Mouse (Mus musculus) forebrain, embryonic 11.5 days (tissue): ENCODE measurements around the gene Dpy19l1. TPM values are rescaled to one million over a fixed set of nuclear protein-coding genes. Genes with fewer than 3 reads are reported as not detected.

Experiments used
- ATAC-seq: fragments of 200-750 bp; cut with Nextera tagmentation; replicated peaks from 2 replicates; pipeline ENCODE4 v1.8.0; 2017; ENCODE audit warnings: moderate TSS enrichment; ENCODE audit not compliant: low FRiP score
- DNase-seq: peaks from one replicate; pipeline ENCODE4 v3.0.0-alpha.2; 2017; ENCODE audit warnings: low spot score
- H3K27ac ChIP-seq: fragments of 300-500 bp; sonication (generic); 2 replicates; pipeline ENCODE4 v1.5.1; 2014; ENCODE audit warnings: low read depth, low read length
- H3K27me3 ChIP-seq: fragments of 300-500 bp; sonication (generic); 2 replicates; pipeline ENCODE4 v1.6.1; 2014; ENCODE audit warnings: mild to moderate bottlenecking, low read length, mixed read lengths; ENCODE audit not compliant: control insufficient read depth, insufficient read depth
- H3K36me3 ChIP-seq: fragments of 300-500 bp; sonication (generic); 2 replicates; pipeline ENCODE4 v1.6.1; 2014; ENCODE audit warnings: mild to moderate bottlenecking, low read length, moderate library complexity, mixed read lengths; ENCODE audit not compliant: control insufficient read depth, insufficient read depth
- H3K4me1 ChIP-seq: fragments of 300-500 bp; sonication (generic); replicated peaks from 2 replicates; pipeline ENCODE4 v1.6.1; 2014; ENCODE audit warnings: low read length, mixed read lengths; ENCODE audit not compliant: control insufficient read depth, insufficient read depth
- H3K4me2 ChIP-seq: fragments of 300-500 bp; sonication (generic); 2 replicates; pipeline ENCODE4 v1.6.1; 2014; ENCODE audit warnings: low read depth, mild to moderate bottlenecking, low read length, moderate library complexity, mixed read lengths; ENCODE audit not compliant: severe bottlenecking
- H3K4me3 ChIP-seq: fragments of 300-500 bp; sonication (generic); 2 replicates; pipeline ENCODE4 v1.5.1; 2014; ENCODE audit warnings: low read depth, low read length
- H3K9ac ChIP-seq: fragments of 300-500 bp; sonication (generic); 2 replicates; pipeline ENCODE4 v1.6.1; 2014; ENCODE audit warnings: low read length
- H3K9me3 ChIP-seq: fragments of 300-500 bp; sonication (generic); 2 replicates; pipeline ENCODE4 v1.6.1; 2016; ENCODE audit warnings: low read length, mixed read lengths; ENCODE audit not compliant: control insufficient read depth
- WGBS: fragments of 180-500 bp; shearing (Covaris S2); extraction: QIAGEN DNeasy Blood & Tissue Kit; methylation state at CpG from one replicate; pipeline ENCODE4 v1.1.7; 2014; 5-methylcytosine and 5-hydroxymethylcytosine counted together
- polyA plus RNA-seq: library from polyadenylated mRNA; unstranded; fragments of >200 nt; fragmentation: Nextera tagmentation; extraction: Ambion mirVana; gene quantifications from 2 replicates; pipeline ENCODE4 v1.2.1, GENCODE M21; 2014

Gene Dpy19l1
- polyA plus RNA-seq, 1 experiment from 2014 or later: 21.5 TPM

GRCm38 (mm10) chr9:24488425-24489104 lies 14.4 kb downstream of the Dpy19l1 start:
- DNase-seq: no peak
- Histone ChIP-seq H3K27ac (no peak overlapping the region), H3K27me3 (no peaks in the 10 kb centered on the region), H3K9ac (no peak overlapping the region), H3K9me3 (no peaks in the 10 kb centered on the region), H3K36me3 (no peaks in the 10 kb centered on the region), H3K4me3 (no peak overlapping the region), H3K4me2 (no peak overlapping the region), H3K4me1 (no peaks in the 10 kb centered on the region)
- no peak for ATAC-seq
- 90% methylated on average over 6 of the region's 6 CpGs for WGBS

GRCm38 (mm10) chr9:24482375-24482774 lies 20.6 kb downstream of the Dpy19l1 start:
- DNase-seq: no peak
- WGBS: 87% methylated on average over 5 of the region's 5 CpGs
- Histone ChIP-seq H3K27ac (no peak overlapping the region), H3K4me2 (no peak overlapping the region), H3K27me3 (no peaks in the 10 kb centered on the region), H3K9me3 (no peaks in the 10 kb centered on the region), H3K9ac (no peak overlapping the region), H3K4me1 (no peaks in the 10 kb centered on the region), H3K4me3 (no peak overlapping the region), H3K36me3 (no peaks in the 10 kb centered on the region)
- no peak for ATAC-seq

DNA sequence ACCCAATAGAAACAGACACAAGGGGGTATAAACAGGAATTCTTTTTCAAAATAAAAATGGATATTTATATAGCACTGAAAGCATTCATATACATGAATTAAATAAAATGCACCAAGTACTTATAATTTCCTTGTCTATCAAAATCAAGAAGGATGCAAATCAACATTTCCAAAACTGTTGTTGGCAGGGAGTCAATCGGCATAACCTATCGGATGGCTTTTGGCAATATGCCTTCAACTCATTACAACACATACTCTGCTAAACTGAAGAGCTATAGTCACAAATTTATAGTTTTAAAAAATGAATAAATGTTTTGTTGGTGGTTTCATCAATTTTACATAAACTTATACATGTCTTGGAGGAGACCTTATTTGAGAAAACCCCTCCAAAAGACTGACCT lies 25.7 kb downstream of the Dpy19l1 start:
- 97% methylated on average over 2 of the region's 2 CpGs for WGBS
- no peak overlapping the region for H3K4me3 ChIP-seq
- DNase-seq (no peak), ATAC-seq (no peak)
- H3K27ac ChIP-seq: no peak overlapping the region
- no peaks in the 10 kb centered on the region for H3K9me3 ChIP-seq
- H3K27me3 ChIP-seq: no peaks in the 10 kb centered on the region
- H3K36me3 ChIP-seq: no peaks in the 10 kb centered on the region
- H3K4me2 ChIP-seq: no peak overlapping the region
- no peaks in the 10 kb centered on the region for H3K4me1 ChIP-seq
- no peak overlapping the region for H3K9ac ChIP-seq

GRCm38 (mm10) chr9:24473824-24474223 lies 29.1 kb downstream of the Dpy19l1 start:
- no peak for DNase-seq
- H3K9me3 ChIP-seq: no peaks in the 10 kb centered on the region
- H3K4me3 ChIP-seq: no peak overlapping the region
- no peaks in the 10 kb centered on the region for H3K4me1 ChIP-seq
- 91% methylated on average over 7 of the region's 7 CpGs for WGBS
- no peak overlapping the region for H3K27ac ChIP-seq
- no peak for ATAC-seq
- no peaks in the 10 kb centered on the region for H3K27me3 ChIP-seq
- H3K4me2 ChIP-seq: no peak overlapping the region
- no peak overlapping the region for H3K9ac ChIP-seq
- H3K36me3 ChIP-seq: no peaks in the 10 kb centered on the region

- no peak overlapping the region for H3K9ac ChIP-seq
- 87% methylated on average over 3 of the region's 3 CpGs for WGBS
Measured at GRCm38 (mm10) chr9:24472514-24472913, 30.4 kb downstream of the Dpy19l1 start.

DNA sequence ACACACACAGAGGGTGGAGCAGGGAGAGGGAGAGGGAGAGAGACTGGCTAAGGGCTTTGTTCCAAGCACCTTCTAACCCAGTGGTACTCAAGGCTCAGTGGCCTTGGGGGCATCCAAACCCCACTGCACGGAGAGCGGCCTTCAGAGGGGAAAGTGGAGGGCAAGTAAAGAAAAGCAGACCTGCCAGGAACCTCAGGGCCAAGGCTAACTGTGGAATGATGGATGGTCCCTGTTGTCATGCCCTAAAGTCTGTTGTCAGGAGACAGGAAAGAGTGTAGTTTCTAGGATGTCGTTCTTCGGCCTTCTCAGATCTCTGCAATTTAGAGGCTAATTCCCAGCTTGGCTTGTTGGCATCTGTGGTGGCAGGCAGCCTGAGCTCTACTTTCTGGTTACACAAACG lies 32.8 kb downstream of the Dpy19l1 start:
- no peaks in the 10 kb centered on the region for H3K4me1 ChIP-seq
- H3K4me3 ChIP-seq: no peak overlapping the region
- no peaks in the 10 kb centered on the region for H3K9me3 ChIP-seq
- no peaks in the 10 kb centered on the region for H3K27me3 ChIP-seq
- no peak overlapping the region for H3K27ac ChIP-seq
- no peak for DNase-seq
- H3K36me3 ChIP-seq: no peaks in the 10 kb centered on the region
- 89% methylated on average over 5 of the region's 5 CpGs for WGBS
- H3K9ac ChIP-seq: no peak overlapping the region
- H3K4me2 ChIP-seq: no peak overlapping the region
- ATAC-seq: no peak

More at GRCm38 (mm10) chr9:24472514-24472913, 30.4 kb downstream of the Dpy19l1 start:
- no peak overlapping the region for H3K27ac ChIP-seq
- no peak overlapping the region for H3K4me2 ChIP-seq
- DNase-seq: no peak
- H3K9me3 ChIP-seq: no peaks in the 10 kb centered on the region
- no peaks in the 10 kb centered on the region for H3K27me3 ChIP-seq
- H3K36me3 ChIP-seq: no peaks in the 10 kb centered on the region
- H3K4me3 ChIP-seq: no peak overlapping the region
- no peaks in the 10 kb centered on the region for H3K4me1 ChIP-seq
- ATAC-seq: no peak

- DNase-seq (no peak), ATAC-seq (no peak)
- no peak overlapping the region for H3K4me3 ChIP-seq
- H3K27ac ChIP-seq: no peak overlapping the region
- no peak overlapping the region for H3K4me2 ChIP-seq
- no peak overlapping the region for H3K9ac ChIP-seq
- no peaks in the 10 kb centered on the region for H3K4me1 ChIP-seq
- no peaks in the 10 kb centered on the region for H3K36me3 ChIP-seq
- WGBS: 92% methylated on average over 5 of the region's 5 CpGs
- no peaks in the 10 kb centered on the region for H3K9me3 ChIP-seq
- H3K27me3 ChIP-seq: no peaks in the 10 kb centered on the region
Measured at GRCm38 (mm10) chr9:24467186-24467585, 35.8 kb downstream of the Dpy19l1 start.

DNA sequence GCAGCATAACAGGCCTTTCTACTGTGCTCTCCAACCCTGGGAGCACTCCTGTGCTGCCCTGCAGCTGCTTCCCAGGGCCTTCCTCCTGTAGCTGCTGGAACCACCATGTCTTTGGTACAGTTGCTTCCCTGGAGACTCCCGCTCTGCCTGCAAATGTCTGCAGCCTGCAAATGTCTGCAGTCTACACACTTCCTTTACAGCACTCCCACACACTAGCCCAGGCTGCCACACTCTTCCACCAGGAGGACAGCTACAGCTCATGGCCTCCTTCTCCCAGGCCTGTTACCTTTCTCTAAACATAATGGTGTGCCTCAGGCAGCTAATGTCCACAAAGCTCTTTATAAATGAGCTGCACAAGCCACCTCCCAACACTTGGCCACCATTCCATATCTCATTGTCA lies 36.3 kb downstream of the Dpy19l1 start:
- Histone ChIP-seq H3K9me3 (no peaks in the 10 kb centered on the region), H3K36me3 (no peaks in the 10 kb centered on the region), H3K9ac (no peak overlapping the region), H3K27me3 (no peaks in the 10 kb centered on the region), H3K4me2 (no peak overlapping the region), H3K4me3 (no peak overlapping the region), H3K4me1 (no peaks in the 10 kb centered on the region), H3K27ac (no peak overlapping the region)
- DNase-seq: no peak
- WGBS: 89% methylated on average over 1 of the region's 1 CpGs
- no peak for ATAC-seq

DNA sequence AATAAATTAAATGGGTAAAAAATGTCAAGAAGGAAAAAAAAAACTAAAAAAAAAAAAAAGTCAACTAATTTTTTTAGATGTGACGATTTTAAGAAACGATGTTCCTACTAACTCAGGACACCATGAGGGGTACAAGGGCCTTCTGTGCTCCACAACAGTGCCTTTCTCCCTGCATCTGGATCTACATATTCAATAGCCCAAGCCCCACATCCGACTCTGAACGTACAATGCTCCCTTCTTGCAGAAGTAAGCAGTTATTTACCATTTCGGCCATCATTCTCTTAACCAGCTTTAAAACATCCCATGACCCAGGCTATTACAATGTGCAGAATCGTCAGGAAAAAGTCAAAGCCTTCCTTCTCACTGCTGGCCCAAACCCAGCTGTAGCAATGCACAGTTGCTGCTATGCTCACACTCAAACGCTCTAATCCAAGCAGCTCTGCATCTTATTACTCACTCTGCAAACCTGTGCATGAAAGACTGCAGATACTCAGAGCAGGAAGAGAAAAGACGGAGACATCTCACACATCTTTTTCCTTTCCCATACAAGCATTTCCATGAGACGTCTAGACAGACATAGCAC lies 41.5 kb downstream of the Dpy19l1 start:
- Histone ChIP-seq H3K9me3 (no peaks in the 10 kb centered on the region), H3K9ac (no peak overlapping the region), H3K4me3 (no peak overlapping the region), H3K36me3 (no peaks in the 10 kb centered on the region), H3K27ac (no peak overlapping the region), H3K4me2 (no peak overlapping the region), H3K4me1 (no peaks in the 10 kb centered on the region), H3K27me3 (no peaks in the 10 kb centered on the region)
- no peak for DNase-seq
- ATAC-seq: no peak
- WGBS: 88% methylated on average over 9 of the region's 9 CpGs
